Mouse (Mus musculus) midbrain, embryonic 14.5 days (tissue): ENCODE measurements around the gene Mmp9. TPM values are rescaled to one million over a fixed set of nuclear protein-coding genes. Genes with fewer than 3 reads are reported as not detected.

ENCODE experiments used
- ATAC-seq: fragments of 200-750 bp; cut with Nextera tagmentation; 2 replicates; pipeline ENCODE4 v1.8.0; 2017; ENCODE audit warnings: moderate number of reproducible peaks, moderate library complexity; ENCODE audit not compliant: low FRiP score, low TSS enrichment
- DNase-seq: peaks from one replicate; pipeline ENCODE4 v3.0.0-alpha.2; 2015
- H3K27ac ChIP-seq: fragments of 300-500 bp; sonication (generic); replicated peaks from 2 replicates; pipeline ENCODE4 v1.5.1; 2014; ENCODE audit warnings: mild to moderate bottlenecking, low read depth, low read length, moderate library complexity
- H3K27me3 ChIP-seq: fragments of 300-500 bp; sonication (generic); 2 replicates; pipeline ENCODE4 v1.6.1; 2014; ENCODE audit warnings: low read length, control low read depth, mixed read lengths; ENCODE audit not compliant: control insufficient read depth, insufficient read depth
- H3K36me3 ChIP-seq: fragments of 300-500 bp; sonication (generic); 2 replicates; pipeline ENCODE4 v1.6.1; 2014; ENCODE audit warnings: low read length, control low read depth; ENCODE audit not compliant: control insufficient read depth, insufficient read depth
- H3K4me1 ChIP-seq: fragments of 300-500 bp; sonication (generic); 2 replicates; pipeline ENCODE4 v1.6.1; 2014; ENCODE audit warnings: mild to moderate bottlenecking, antibody characterized with exemption, low read length, control low read depth; ENCODE audit not compliant: control insufficient read depth, insufficient read depth
- H3K4me2 ChIP-seq: fragments of 300-500 bp; sonication (generic); 2 replicates; pipeline ENCODE4 v1.6.1; 2014; ENCODE audit warnings: mild to moderate bottlenecking, low read length, moderate library complexity
- H3K4me3 ChIP-seq: fragments of 300-500 bp; sonication (generic); replicated peaks from 2 replicates; pipeline ENCODE4 v1.5.1; 2014; ENCODE audit warnings: low read depth, low read length
- H3K9ac ChIP-seq: fragments of 300-500 bp; sonication (generic); replicated peaks from 2 replicates; pipeline ENCODE4 v1.6.1; 2014; ENCODE audit warnings: mild to moderate bottlenecking, low read length, moderate library complexity
- H3K9me3 ChIP-seq: fragments of 300-500 bp; sonication (generic); 2 replicates; pipeline ENCODE4 v1.6.1; 2016; ENCODE audit warnings: low read length, control low read depth, mixed read lengths; ENCODE audit not compliant: control insufficient read depth
- WGBS: fragments of 180-500 bp; shearing (Covaris S2); extraction: QIAGEN DNeasy Blood & Tissue Kit; methylation state at CpG from one replicate; pipeline ENCODE4 v1.1.7; 2014; 5-methylcytosine and 5-hydroxymethylcytosine counted together
- polyA plus RNA-seq: library from polyadenylated mRNA; unstranded; fragments of >200 nt; fragmentation: Nextera tagmentation; extraction: Ambion mirVana; gene quantifications from 2 replicates; pipeline ENCODE4 v1.2.1, GENCODE M21; 2014

Gene Mmp9
- polyA plus RNA-seq, 1 experiment from 2014 or later: 29.7 TPM

DNA sequence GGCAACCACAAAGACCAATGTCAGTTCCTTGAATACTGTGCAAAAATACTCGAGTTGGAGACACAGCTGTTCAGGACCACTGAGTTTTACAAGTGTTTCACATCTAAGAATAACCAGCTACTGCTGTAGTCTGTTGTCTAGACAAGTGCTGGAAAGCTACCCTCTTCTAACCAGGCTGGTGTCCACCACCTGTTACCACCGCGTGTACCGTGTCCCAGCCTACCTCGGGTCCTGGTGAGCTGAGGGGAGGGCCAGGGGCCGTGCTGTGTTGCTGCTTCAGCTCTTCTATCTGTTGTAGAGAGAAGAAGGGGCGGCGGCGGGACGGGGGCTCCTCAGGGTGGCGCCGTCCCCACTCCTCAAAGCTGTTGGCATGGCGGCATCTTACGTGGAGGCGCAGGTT, 41.5 kb upstream of the Mmp9 start:
- H3K36me3 ChIP-seq: peaks cover 98% of the 10 kb centered on the region
- H3K27me3 ChIP-seq: no peaks in the 10 kb centered on the region
- no peak overlapping the region for H3K9ac ChIP-seq
- H3K4me2 ChIP-seq: no peak overlapping the region
- 93% methylated on average over 15 of the region's 15 CpGs for WGBS
- ATAC-seq (no peak), DNase-seq (no peak)
- H3K4me3 ChIP-seq: no peak overlapping the region
- no peaks in the 10 kb centered on the region for H3K9me3 ChIP-seq
- no peaks in the 10 kb centered on the region for H3K4me1 ChIP-seq
- H3K27ac ChIP-seq: no peak overlapping the region

DNA sequence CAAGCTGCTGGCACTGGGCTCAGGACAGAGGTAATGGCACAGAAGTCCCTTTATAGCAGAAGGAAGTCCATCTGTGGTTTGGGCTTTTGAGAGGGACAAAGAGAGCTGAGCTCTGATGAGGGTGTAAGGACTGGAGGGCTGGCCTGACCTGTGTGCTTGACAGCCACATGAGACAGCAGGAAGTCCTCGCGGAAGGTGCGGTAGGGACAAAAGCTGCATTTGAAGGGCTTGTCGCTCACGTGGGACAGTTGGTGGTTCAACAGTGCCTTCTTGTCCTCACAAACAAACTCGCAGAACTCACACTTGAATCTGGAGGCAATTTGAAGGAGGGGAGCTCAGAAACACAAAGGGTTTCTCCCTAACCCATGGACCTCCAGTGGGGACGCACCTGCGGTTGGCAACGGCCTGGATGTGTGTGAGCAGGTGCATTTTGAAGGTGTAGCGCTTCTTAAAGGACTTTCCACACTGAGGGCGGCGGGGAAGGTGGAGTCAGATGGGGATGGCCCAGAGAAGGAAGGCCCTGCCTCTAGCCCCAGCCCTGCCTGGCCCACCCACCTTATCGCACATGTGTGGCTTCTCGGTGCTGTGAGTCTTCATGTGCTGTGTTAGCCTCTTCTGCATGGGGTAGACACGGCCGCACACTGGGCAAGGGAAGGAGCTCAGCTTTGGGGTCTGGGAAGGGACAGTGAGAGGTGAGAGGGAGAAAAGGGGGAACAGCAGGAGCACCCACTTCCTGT, 40.7 kb upstream of the Mmp9 start:
- no peak for DNase-seq
- WGBS: 91% methylated on average over 16 of the region's 16 CpGs
- Histone ChIP-seq H3K4me3 (no peak overlapping the region), H3K4me1 (no peaks in the 10 kb centered on the region), H3K4me2 (no peak overlapping the region), H3K36me3 (peaks cover 98% of the 10 kb centered on the region), H3K27me3 (no peaks in the 10 kb centered on the region), H3K9ac (no peak overlapping the region), H3K9me3 (no peaks in the 10 kb centered on the region), H3K27ac (no peak overlapping the region)
- no peak for ATAC-seq

DNA sequence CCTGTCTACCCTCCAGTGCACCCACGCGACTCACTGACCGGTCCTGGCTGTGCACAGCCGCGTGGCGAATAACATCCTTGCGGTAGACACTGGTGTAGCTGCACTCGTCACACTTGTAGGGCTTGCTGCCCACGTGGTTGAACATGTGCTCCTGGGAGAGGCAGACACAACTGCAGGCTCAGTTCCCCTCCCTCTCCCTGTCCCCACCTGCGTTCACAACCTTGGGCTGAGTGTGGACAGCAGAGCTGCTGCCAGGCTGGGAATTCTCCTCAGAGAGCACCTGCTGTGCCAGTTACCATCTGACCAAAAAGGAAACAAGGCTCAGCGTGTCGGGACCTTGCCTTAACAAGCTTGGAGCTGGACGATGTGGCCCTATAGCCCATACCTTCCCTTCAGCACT, 39.2 kb upstream of the Mmp9 start:
- Histone ChIP-seq H3K4me3 (no peak overlapping the region), H3K9me3 (0 out of 2 replicates have a peak, but pooled peaks cover 5% of the 10 kb centered on the region), H3K27me3 (no peaks in the 10 kb centered on the region), H3K9ac (no peak overlapping the region), H3K36me3 (peaks cover 98% of the 10 kb centered on the region), H3K4me1 (no peaks in the 10 kb centered on the region), H3K4me2 (no peak overlapping the region), H3K27ac (no peak overlapping the region)
- DNase-seq (no peak), ATAC-seq (no peak)
- 93% methylated on average over 13 of the region's 13 CpGs for WGBS

DNA sequence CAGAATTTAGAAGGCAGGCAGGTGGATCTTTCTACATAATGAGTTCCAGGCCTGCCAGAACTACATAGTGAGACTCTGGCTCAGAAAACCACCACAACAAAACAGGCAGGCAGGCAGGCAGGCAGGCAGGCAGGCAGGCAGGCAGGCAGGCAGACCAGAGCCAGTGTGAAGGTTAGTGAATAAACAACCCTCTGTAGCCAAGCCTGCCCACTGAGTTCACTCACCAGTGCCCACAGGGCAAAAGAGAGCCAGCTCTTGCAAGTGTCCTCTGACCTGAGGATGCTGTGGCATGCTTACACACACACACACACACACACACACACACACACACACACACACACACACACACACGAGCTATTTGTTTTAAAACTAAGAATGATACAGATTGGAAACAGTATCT, 37.1 kb upstream of the Mmp9 start:
- 90% methylated on average over 1 of the region's 1 CpGs for WGBS
- Histone ChIP-seq H3K27me3 (no peaks in the 10 kb centered on the region), H3K27ac (no peak overlapping the region), H3K36me3 (peaks cover 98% of the 10 kb centered on the region), H3K4me2 (no peak overlapping the region), H3K9ac (no peak overlapping the region), H3K9me3 (0 out of 2 replicates have a peak, but pooled peaks cover 6% of the 10 kb centered on the region), H3K4me3 (no peak overlapping the region), H3K4me1 (no peaks in the 10 kb centered on the region)
- DNase-seq (no peak), ATAC-seq (no peak)

DNA sequence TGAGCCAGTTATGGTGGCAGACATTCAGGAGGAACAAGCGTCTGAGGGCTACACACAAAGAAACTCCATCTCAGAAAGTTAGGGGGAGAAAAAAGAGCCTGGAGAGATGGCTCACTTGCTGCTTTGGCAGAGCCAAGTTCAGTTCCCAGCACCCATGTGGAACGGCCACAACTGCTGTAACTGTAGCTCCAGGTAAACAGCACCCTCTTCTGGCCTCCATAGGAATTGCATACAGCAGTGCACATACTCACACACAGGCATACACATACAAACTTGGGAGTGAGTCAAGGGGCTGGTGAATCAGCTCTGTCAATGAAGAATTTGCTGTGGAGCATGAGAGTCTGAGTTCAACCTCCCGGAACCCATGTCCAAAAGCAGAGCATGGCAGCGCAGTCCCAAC, 34.5 kb upstream of the Mmp9 start:
- WGBS: 99% methylated on average over 4 of the region's 4 CpGs
- peaks cover 11% of the 10 kb centered on the region for H3K4me1 ChIP-seq

DNA sequence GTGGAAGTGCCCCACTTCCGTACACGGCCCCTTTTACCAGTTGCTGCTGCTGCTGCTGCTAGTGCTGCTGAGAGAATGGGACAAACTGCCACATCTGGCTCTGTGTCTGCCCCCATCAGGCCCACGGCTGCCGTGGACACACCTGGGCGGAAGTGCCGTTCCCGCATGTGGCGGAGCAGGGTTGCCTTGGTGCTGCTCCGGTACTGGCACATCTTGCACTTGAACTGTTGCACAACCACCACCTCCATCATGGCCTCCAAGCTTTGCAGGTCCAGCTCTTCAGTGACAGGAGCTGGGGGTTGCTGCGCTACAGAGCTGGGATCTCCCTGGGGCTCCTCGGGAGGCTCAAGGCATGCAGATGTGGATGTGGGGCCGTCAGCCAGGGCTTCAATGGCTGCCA, 33.1 kb upstream of the Mmp9 start:
- Histone ChIP-seq H3K4me1 (peaks cover 16% of the 10 kb centered on the region), H3K27me3 (no peaks in the 10 kb centered on the region), H3K27ac (no peak overlapping the region), H3K9ac (no peak overlapping the region), H3K4me3 (no peak overlapping the region), H3K9me3 (0 out of 2 replicates have a peak, but pooled peaks cover 6% of the 10 kb centered on the region), H3K36me3 (peaks cover 69% of the 10 kb centered on the region), H3K4me2 (no peak overlapping the region)
- DNase-seq (no peak), ATAC-seq (no peak)
- WGBS: 96% methylated on average over 12 of the region's 12 CpGs

More for the DNA sequence above, 34.5 kb upstream of the Mmp9 start:
- no peak overlapping the region for H3K4me3 ChIP-seq
- H3K9ac ChIP-seq: no peak overlapping the region
- DNase-seq: no peak
- no peak for ATAC-seq
- H3K36me3 ChIP-seq: peaks cover 83% of the 10 kb centered on the region
- no peak overlapping the region for H3K27ac ChIP-seq
- 0 out of 2 replicates have a peak, but pooled peaks cover 6% of the 10 kb centered on the region for H3K9me3 ChIP-seq
- no peak overlapping the region for H3K4me2 ChIP-seq
- no peaks in the 10 kb centered on the region for H3K27me3 ChIP-seq

DNA sequence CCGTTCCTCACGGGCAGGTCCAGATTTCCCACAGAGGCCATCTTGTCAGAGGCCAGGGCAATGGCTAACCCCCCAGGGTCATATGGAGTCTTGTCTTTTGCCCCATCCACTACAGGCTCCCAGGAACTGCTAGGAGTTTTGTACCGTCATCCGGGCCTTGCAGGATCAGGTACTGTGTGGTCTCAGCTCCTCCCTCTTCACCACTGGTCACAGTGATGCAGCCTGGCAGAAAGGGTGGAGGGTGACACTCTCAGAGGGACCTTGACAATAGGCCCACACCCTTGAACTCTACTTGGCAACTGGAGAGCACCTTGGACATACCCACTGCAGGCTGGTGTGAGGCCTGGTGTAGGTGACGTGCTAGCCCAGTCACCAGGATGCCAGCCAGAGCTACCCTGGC, 32.6 kb upstream of the Mmp9 start:
- Histone ChIP-seq H3K27me3 (no peaks in the 10 kb centered on the region), H3K4me2 (no peak overlapping the region), H3K36me3 (peaks cover 64% of the 10 kb centered on the region), H3K9ac (no peak overlapping the region), H3K27ac (no peak overlapping the region), H3K9me3 (0 out of 2 replicates have a peak, but pooled peaks cover 6% of the 10 kb centered on the region), H3K4me3 (no peak overlapping the region), H3K4me1 (peaks cover 16% of the 10 kb centered on the region)
- DNase-seq: no peak
- WGBS: over 99% methylated on average over 5 of the region's 5 CpGs
- no peak for ATAC-seq

DNA sequence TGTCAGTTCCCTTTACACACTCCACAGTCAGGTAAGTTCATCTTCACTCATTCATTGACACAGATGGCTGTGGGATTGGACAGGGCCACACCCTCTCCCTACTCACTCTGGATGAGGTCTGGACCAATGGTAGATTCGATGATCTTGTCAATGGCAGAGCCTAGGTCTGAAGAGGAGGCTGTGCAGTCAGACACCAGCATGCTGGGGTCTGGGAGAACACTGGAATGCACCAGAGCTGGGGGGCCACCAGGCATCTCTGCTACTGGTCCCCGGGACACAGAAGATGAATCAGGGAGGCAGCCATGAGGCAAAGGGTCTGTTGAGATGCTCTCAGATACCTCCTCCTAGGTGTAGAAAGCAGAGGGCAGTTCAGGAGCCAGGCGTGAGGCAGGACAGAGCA, 31.5 kb upstream of the Mmp9 start:
- Histone ChIP-seq H3K9me3 (0 out of 2 replicates have a peak, but pooled peaks cover 6% of the 10 kb centered on the region), H3K36me3 (peaks cover 59% of the 10 kb centered on the region), H3K4me1 (peaks cover 16% of the 10 kb centered on the region), H3K9ac (no peak overlapping the region; the same call in 1 of the 2 replicates), H3K4me2 (peak overlapping the region; percentile 91), H3K4me3 (no peak overlapping the region), H3K27me3 (no peaks in the 10 kb centered on the region), H3K27ac (no peak overlapping the region)
- DNase-seq: no peak
- ATAC-seq: no peak
- 99% methylated on average over 3 of the region's 3 CpGs for WGBS

DNA sequence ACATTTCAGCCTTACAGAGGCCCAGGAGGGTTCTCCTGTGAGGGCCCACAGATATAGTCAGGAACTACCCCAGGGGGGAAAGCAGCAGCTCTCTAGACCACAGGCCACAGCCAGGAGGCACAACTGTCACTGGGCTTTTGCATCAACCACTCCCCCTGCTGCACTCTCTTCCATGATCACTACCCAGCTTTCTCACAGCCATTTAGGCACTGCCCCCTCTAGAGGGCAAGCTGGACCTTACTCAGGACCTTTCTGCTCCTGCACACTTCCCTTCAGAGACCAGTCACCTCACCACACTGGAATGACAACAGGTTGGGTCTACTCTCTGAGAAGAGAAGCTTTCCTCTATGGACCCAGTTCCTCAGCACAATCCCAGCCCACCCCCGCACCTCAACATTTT, 31.0 kb upstream of the Mmp9 start:
- Histone ChIP-seq H3K9ac (peak overlapping the region; percentile 97; the same call in 1 of the 2 replicates), H3K4me3 (peak overlapping the region; percentile 74; the same call in 1 of the 2 replicates), H3K27ac (no peak overlapping the region), H3K4me1 (peaks cover 16% of the 10 kb centered on the region), H3K27me3 (no peaks in the 10 kb centered on the region), H3K4me2 (peak overlapping the region; percentile 91), H3K9me3 (0 out of 2 replicates have a peak, but pooled peaks cover 6% of the 10 kb centered on the region), H3K36me3 (peaks cover 57% of the 10 kb centered on the region)
- WGBS: 84% methylated on average over 1 of the region's 1 CpGs
- ATAC-seq (no peak), DNase-seq (no peak)
